Mouse (Mus musculus): Measurements from ENCODE around the gene Fam107b. TPM values are rescaled to one million over a fixed set of nuclear protein-coding genes. Genes with fewer than 3 reads are reported as not detected.

Fam107b gene
- polyA plus RNA-seq (2015; fragmentation: Illumina TruSeq; extraction: RNeasy Lipid Tissue Mini Kit (QIAGEN cat#74804); ENCODE audit: low read depth, low replicate concordance) = 9.2 TPM

DNA sequence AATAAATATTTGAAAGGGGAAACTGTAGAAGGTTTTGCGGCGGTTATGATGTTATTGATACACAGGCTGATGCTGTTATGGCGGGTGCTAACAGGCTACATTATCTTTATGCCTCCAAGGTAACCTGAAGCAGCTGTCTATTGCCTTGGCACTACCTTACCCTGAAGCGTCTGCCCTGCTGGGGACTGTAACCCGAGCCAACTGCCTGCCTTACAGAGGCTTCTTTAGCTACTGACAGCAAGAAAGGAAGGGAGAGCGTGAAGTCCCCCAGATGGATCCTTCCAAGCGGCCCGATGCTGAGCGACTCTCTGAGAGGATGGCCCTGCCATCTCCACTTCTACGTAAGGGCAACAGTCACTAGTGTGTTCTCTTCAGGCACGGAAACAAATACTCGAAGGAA is at the start of gene Fam107b:
Gene Fam107b (plus strand): TSS at position 303 of the 400 bp plus-strand sequence.

Other genes starting within 250 kb of the Fam107b start
- 15.9 TPM for gene Rpp38, start 237.8 kb upstream of the Fam107b start, polyA plus RNA-seq (2015; fragmentation: Illumina TruSeq; extraction: RNeasy Lipid Tissue Mini Kit (QIAGEN cat#74804); ENCODE audit: low read depth, low replicate concordance)
- 1.5 TPM for gene Acbd7, start 234.3 kb upstream of the Fam107b start, polyA plus RNA-seq (2015; fragmentation: Illumina TruSeq; extraction: RNeasy Lipid Tissue Mini Kit (QIAGEN cat#74804); ENCODE audit: low read depth, low replicate concordance)
- not detected for gene Olah, start 173.3 kb upstream of the Fam107b start, polyA plus RNA-seq (2015; fragmentation: Illumina TruSeq; extraction: RNeasy Lipid Tissue Mini Kit (QIAGEN cat#74804); ENCODE audit: low read depth, low replicate concordance)
- gene Meig1, start 147.8 kb upstream of the Fam107b start, polyA plus RNA-seq (2015; fragmentation: Illumina TruSeq; extraction: RNeasy Lipid Tissue Mini Kit (QIAGEN cat#74804); ENCODE audit: low read depth, low replicate concordance) = 9.0 TPM
- gene Dclre1c, start 146.4 kb upstream of the Fam107b start, polyA plus RNA-seq (2015; fragmentation: Illumina TruSeq; extraction: RNeasy Lipid Tissue Mini Kit (QIAGEN cat#74804); ENCODE audit: low read depth, low replicate concordance) = 7.9 TPM
- 3.5 TPM for gene Suv39h2, start 95.5 kb upstream of the Fam107b start, polyA plus RNA-seq (2015; fragmentation: Illumina TruSeq; extraction: RNeasy Lipid Tissue Mini Kit (QIAGEN cat#74804); ENCODE audit: low read depth, low replicate concordance)
- gene Gm45902, start 57.7 kb upstream of the Fam107b start, polyA plus RNA-seq (2015; fragmentation: Illumina TruSeq; extraction: RNeasy Lipid Tissue Mini Kit (QIAGEN cat#74804); ENCODE audit: low read depth, low replicate concordance) = 2.7 TPM
- 40.9 TPM for gene Hspa14, start 57.7 kb upstream of the Fam107b start, polyA plus RNA-seq (2015; fragmentation: Illumina TruSeq; extraction: RNeasy Lipid Tissue Mini Kit (QIAGEN cat#74804); ENCODE audit: low read depth, low replicate concordance)
- 1.1 TPM for gene Cdnf, start 57.5 kb upstream of the Fam107b start, polyA plus RNA-seq (2015; fragmentation: Illumina TruSeq; extraction: RNeasy Lipid Tissue Mini Kit (QIAGEN cat#74804); ENCODE audit: low read depth, low replicate concordance)

Data from brain, adult 10 weeks (tissue).